Mouse (Mus musculus): Measurements from ENCODE around the gene Naglu.
"Not testable (repeated sequence)": the region's sequence is repeated elsewhere in the genome, so short reads cannot be mapped to it uniquely, and the experiment has no call there.

Naglu gene

GRCm38 (mm10) chr11:101120545-101121188 lies 50.9 kb downstream of the Naglu start:
- CTCF ChIA-PET = interaction anchor here (0.7 kb wide), 1 partner anchor 30 kb away, joined by 4 read pairs; no protein-coding TSS in a partner anchor

GRCm38 (mm10) chr11:101124494-101124893 lies 54.7 kb downstream of the Naglu start:
- CTCF ChIA-PET = not testable (repeated sequence)

GRCm38 (mm10) chr11:101125008-101125407 lies 55.2 kb downstream of the Naglu start:
- CTCF ChIA-PET = not testable (repeated sequence)

- CTCF ChIA-PET = interaction anchor here (0.6 kb wide), 1 partner anchor 28 kb away, joined by 21 read pairs; no protein-coding TSS in a partner anchor
Observed at GRCm38 (mm10) chr11:101127075-101127474, 57.3 kb downstream of the Naglu start.
